Mouse (Mus musculus) thymus, postnatal 25 days (tissue): Measurements from ENCODE around the gene P3h4.
"Not testable (repeated sequence)": the region's sequence is repeated elsewhere in the genome, so short reads cannot be mapped to it uniquely, and the experiment has no call there.

Experiments
- DNase-seq: peaks from one replicate; pipeline ENCODE4 v3.0.0; 2022

The P3h4 gene

DNA sequence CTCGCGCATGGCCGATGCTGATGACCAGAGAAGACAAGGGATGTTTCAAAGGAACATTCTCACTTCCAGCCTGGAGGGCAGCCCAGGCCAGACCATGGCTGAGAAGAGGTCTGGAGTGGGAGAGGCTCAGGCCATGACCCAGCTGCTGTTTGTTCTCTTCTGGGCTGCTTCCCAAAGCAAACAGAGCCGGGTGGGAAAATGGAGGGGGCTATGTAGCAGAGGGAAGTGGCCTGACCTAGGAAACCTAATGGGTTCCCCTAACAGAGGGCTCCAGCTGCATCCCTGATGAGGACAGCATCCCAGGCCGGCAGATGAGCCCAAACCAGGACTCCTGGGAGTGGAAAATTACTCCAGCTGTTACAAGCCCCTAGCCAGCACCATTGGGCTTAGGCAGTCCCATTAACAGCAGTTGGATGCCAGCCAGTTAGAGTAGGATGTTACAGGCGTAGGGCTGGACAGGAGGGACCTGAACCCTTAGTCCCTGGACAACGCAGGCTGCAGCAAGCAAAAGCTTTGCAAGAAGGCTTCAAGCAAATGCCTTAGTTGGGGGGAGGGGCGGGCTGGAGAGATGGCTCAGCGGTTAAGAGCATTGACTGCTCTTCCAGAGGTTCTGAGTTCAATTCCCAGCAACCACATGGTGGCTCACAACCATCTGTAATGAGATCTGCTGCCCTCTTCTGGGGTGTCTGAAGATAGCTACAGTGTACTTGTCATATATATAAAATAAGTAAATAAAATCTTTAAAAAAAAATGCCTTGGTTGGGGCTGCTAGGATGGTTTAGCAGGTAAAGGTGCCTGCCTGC lies 23.4 kb downstream of the P3h4 start:
- DNase-seq, result no peak

DNA sequence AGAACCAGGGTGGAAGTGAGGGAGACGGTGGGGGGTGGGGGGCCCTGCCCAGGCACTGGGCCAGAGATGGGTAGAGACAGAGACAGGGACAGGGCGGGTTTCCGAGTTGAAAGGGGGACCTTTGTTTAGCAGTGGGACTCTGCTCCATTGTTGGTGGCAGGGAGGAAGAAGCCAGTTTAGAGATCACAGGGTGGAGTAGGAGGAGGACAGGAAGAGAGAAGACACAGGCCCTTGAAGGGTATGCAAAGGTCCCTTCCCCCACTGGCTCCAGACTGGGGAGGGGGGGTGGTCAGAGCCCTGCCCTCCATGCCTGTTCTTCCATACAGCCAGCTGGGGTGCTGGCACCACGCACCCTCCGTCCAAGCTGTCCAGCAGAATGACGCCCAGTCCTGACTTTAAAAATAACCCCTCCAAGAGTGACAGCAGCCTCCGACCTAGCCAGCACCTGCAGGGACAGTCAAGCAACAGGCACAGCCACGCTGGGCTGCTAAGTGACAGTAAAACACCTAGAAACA lies 24.6 kb downstream of the P3h4 start:
- DNase-seq, result no peak

DNA sequence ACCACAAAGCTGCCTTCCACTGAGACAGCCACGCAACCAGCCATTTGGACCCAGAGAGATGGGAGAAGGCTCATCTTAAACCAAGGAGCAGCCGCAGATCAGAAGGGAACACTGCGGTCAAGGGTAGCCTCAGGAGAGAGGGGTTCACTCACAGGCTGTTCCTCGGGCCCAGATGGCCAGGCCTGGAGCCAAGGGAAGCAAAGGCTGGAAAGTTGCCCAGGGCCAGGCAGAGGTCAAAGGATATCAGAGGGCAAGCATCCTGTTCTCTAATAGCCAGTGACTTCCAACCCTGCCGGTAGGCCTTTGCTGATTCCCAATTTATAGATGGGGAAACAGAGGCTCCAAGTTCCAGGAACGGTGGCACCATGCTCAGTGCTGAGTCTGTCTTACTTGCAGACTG lies 26.0 kb downstream of the P3h4 start:
- no peak for DNase-seq

DNA sequence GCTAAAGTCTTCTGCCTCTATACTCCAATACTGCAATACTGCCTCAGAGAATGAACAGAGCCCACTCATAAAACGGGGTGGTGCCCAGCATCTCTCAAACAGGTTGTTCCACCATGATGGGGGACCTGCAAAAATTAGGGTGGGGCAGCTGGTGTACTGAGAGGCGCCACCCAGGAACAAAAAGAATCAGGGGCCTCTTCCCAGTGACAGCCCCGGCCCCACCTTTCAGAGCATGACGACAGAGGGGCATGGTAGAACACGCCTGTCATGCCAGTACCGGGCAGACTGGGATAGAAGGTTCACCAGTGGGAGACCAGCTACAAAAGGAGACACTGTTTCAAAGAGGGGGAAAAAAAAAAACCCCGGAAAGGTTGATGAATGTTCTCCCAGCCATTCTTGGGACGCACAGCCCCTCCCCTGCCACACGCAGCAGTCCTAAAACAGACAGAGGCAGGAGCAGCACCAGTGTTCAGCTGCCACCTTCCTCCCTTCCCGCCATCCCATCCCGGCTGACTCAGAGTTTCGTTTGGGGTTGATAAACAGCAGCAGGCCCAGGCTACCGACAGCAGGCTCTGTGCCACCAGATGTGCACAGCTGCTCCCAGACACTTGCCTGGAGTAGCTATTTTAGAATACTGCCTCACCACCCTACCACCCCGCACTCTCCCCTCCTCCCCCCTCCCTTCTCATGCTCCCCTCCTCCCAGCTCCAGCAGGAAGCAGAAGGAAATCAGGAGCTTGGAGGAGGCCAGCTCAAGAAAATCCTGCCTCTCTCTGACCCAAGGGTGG lies 26.9 kb downstream of the P3h4 start:
- no peak for DNase-seq

DNA sequence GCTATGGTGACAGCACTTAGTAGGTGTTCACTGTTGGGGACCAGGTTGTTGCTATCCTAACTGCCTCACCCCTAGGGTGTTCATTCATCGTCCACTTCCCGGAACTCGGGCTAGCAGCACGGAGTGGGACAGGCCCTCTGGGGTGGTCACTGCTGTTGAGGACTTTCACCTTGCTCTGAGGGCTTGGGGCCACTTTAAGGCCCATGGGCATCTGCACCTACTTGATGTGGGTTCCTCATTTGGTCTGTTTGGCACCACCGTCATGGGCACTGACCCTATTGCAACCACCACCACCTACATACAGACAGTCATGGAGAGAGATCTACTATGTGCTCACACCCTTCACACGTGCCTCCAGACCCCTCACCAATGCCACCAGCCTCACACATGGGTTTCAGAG lies 27.5 kb downstream of the P3h4 start:
- DNase-seq, result no peak

DNA sequence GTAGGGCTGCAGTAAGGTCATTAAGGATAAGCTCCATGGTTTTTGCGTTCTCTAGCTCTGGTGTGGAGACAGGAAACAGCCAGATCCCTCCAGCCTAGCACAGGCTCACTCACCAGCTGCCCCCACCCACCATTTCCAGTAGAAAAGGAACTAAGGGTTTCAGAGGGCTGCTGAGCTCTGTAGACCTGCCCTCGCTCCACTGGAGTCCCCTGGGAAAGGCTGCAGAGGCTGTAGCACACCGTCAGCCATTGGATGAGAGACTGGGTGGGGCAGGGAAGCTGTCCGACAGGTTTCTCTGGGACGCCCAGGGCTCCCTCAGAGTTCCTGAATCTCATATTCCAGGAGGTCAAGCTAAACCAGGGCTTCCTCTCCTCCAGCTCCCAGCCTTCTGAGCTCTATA lies 28.1 kb downstream of the P3h4 start:
- no peak for DNase-seq

DNA sequence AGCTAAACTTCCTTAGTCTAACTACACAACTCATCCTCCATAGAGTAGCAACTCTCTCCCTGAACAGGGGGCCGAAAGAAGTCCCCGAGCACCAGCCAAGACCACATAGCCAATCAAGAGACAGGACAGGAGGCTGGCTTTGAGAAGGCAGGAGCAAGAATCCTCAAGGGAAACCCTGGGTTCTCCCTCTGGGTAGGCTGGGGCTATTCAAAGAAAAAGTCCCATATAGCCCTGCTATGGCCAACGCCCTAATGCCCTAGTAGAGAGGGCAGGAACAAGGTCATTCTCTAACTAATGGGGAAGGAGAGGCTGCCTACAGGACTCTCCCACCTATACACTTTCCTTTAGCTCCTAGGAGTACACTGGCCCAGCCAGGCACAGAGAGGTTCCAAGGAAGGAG lies 29.6 kb downstream of the P3h4 start:
- no peak for DNase-seq

DNA sequence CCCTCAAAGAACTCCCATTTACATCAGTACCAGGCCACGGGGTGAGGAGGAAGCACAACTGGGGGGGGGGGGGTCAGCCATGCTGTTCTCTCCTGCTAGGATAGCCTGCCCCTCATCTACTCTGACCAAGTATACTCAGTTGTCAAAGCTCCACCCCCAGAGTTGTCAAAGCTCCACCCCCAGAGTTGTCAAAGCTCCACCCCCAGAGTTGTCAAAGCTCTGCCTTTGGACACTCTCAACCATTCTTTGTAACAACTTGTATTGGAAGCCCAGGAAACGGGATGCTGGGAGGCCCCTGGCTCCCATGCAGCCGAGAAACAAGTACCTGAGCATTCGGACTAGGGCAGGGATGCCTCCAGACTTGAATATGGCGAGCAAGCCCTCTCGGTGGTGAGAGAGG lies 32.0 kb downstream of the P3h4 start:
- no peak for DNase-seq

DNA sequence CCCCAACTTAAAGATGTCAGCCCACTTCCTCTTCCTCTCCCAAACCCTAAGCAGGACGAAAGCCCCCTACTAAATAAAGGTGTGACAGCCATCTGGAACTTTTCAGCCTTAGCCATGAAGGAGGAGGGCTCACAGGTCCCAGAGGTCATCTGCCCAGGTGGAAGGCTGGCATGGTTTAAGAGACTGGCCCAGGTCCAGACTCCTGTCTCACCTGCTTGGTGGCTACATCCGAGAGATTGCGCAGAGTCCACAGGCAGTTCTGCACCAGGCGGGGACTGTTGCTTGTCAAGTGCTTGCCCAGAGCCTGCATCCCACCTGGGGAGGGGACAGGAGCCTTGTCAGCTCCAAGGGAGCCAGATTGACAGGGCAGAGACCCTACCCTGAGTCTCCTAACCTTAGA lies 35.3 kb downstream of the P3h4 start:
- no peak for DNase-seq

DNA sequence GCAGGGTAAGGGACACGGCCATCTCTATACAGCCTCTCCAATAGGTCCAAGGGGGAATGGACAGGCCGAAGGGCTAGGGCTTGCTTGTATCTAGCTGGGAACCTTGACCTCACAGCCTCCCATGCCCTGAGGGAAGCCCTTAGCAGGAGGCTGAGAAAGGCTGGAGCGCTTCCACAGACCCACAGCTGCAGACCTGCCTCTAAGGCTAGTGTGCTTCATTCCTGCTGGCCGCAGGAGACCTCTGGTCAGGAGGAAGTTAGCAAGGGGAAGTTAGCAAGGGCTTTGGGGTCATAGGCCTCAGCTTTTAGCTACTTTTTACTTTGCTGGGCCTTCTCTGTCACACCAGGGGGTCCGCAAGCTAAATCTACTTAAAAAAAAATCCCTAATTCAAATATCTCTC lies 36.2 kb downstream of the P3h4 start:
- DNase-seq, result no peak

DNA sequence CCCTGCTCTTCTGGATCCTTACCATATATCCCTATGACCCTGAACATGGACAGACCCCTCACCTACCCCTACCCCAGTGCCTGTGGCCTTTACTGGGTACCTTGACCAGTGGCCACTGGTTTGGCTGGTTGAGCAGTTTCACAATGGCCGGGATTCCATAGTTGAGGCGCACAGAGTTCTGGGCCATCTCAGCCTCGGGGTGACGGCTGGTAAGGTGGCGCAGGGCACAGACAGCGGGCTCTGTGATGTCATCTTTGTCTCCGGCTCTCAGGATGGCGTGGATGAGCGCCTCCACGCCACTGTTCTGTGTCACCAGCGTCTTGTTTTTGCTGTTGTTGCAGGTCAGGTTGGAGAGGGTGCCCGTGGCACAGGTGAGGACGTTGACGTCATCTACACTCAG lies 36.6 kb downstream of the P3h4 start:
- DNase-seq, result no peak

DNA sequence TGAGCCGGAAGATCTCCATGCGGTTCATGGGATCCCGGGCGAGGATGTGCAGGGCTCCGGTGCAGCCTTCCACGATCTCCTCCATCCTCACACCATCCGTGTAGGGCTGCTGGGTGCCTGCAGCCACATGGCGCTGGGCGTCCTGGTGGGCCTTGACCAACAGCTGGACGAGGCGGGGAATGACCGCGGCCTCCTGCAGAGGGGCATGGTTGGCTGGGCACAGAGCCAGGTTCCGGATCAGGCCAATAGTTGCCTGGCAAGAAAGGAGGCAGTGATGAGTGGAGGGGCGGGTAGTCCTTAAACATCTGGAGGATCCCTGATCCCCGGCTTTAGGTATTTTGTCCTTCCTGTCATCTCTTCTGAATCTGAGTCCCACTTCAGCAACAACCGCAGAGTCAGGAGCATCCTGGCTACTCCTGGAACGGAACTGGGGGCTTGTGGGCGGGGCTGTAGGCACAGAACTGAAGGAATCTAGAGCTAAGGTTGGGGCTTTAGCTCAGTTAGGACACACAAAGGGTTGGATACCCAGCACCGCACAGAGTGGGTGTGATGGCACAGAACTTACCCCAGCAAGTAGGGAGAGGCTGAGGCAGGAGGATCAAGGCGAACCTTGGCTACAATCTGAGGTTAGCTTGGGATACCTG lies 37.8 kb downstream of the P3h4 start:
- DNase-seq, result no peak

DNA sequence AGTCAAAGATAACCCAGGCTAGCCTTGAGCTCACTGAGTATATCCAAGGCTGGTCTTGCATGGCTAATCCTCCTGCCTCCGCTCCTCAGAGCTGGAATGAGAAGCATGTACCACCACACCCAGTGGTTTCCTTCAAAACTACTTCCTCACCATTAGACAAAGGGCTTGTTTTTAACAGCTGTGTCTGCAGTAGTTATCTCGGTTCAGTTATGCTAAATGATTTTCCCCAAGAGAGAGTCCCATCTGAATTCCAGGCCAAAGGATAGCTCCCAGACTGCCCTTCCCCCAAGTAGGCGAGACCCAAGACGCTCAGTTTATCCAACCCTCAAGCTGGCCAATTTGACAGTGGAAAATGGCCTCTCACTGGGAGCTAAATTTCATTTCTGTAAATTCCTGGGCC lies 38.6 kb downstream of the P3h4 start:
- no peak for DNase-seq

DNA sequence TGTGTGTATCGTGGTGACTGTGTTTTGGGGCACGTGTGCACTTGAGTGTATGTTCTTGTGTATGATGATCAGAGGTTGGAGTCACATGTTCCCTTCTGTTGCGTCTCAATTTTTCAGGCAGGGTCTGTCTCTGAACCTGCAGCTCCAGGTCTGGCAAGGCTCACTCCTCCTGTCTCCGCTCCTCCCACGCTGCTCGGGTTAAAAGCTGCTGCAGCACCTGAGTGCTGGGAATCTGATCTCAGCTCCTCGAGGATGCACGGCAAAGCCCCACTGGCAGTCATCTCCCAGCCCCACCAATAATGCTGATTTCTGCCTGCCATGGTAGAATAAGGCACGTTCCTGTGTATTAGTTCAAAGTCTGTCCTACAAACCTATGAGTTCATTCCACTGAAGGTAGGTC lies 39.5 kb downstream of the P3h4 start:
- no peak for DNase-seq

DNA sequence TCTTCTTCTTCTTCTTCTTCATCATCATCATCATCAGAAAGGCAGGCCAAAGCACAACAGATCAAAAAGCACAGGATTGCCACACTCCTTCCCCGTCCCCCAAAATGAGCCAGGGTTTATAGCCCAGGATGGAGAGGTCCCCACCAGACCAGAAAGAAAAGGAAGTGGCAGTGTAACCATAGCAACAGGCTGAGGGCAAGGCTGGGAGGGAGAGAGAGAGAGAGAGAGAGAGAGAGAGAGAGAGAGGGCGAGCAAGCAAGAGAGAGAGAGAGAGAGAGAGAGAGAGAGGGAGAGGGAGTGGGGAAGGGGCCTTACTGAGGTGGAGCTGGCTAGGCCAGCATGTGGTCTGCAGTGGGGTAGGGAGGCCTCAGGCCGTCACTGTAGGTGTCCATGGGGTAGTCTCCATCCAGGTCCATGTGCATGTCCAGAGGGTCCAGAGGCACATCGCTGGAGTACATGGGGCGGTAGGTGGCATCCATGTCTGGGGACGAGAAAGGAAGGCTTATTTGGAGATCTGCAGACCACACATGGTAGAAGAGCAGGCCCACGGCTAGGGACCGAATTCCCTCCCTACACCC lies 42.6 kb downstream of the P3h4 start:
- DNase-seq, result no peak

DNA sequence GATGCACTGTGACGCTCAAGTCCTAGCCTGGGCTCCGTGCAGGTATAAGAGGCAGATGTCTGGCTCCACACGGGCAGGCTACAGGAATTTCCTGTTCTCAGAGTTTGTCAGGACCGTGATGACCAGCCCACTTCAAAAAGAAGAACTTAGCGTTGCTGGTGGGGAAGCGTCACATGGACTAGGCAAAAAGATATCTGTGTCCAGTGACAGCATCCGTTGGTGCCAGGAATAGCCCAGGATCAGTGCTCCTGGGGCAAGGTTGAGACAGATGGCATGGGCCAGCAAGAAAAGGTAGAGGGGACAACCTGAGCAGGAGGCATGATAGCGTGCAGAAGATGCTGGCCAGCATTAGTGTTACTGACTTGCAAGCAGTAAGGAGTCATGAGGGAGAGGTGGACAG lies 44.8 kb downstream of the P3h4 start:
- no peak for DNase-seq

DNA sequence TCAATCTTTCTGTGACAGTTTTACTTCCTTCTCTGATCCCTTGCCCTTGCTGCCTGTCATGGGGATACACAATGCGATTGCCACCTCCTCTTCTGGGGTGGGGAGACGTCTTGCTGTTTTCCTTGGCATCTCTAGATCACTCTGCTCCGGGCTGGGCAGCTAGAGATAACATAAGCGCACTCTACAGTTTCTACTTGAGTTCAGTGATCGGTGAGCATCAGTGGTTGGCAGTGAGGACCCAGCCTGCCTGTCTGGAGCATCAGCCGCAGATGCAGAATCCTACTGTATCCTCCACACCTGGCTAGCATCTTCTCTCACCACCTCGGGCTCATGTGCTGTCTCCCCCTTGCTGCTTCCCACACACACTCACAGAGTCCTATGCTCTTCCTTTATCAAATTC lies 45.5 kb downstream of the P3h4 start:
- DNase-seq, result no peak

DNA sequence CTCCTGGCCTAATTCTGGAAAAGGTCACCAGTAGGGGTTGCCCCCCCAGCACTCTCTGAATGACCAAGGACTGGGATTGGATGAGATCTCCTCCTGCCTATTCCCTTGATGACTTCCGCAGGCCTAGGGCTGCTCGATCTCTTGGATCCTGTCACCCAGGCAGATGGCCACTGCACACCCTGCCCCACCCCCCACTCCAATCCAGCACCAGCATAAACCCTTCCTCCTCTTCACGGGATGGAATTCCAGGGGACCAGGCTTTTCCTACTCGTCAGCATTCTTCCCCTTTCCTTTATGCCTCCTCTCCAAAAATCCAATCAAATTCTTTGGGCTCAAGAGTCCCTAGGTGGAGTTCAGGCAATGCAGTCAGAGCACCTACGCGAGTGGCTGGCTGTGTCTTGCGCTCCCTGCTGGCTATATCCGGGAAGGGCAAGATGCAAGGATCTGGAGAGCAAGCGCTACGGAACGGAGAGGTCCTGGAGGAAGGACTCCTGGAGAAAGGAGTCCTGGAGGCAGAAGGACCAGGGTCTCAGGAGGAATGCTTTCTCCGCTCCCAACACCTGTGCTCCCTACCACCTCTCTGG lies 51.6 kb downstream of the P3h4 start:
- peak; percentile 77 for DNase-seq

DNA sequence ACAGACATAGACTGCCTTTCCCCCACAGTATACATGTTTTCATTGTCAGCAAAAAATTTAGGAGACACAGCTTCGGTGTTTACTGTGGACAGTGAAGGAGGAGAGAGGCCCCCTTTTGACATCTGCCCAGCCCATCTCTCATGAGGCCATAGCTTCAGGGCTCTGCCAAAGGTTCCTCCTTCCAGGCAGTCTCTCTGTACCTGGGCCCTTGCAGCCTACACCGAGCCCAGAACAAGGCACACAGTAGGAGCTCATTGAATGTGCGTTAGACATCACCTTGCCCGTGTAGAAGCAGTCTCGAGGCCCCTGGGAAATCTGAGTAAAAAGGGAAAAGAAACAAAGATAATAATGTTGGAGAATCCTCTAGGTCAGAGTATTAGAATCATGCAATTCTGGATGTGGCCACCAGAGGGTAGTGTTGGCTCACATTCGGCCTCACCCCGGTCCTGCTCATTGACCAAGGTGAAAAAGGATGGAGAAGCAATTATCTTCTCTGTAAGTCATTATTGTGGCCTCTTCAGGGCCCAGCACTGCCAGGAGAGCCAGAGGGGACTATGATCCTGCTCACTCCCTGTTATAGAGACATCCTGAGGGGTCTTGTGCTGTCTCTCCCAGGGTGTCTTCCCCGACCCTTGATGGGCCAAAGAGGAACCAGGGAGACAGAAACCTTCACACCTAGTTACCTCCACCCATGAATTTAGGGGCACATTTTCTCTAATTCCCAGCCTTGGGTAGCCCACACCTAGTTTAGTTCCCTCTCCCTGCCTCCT lies 52.2 kb downstream of the P3h4 start:
- peak; percentile 79 for DNase-seq

DNA sequence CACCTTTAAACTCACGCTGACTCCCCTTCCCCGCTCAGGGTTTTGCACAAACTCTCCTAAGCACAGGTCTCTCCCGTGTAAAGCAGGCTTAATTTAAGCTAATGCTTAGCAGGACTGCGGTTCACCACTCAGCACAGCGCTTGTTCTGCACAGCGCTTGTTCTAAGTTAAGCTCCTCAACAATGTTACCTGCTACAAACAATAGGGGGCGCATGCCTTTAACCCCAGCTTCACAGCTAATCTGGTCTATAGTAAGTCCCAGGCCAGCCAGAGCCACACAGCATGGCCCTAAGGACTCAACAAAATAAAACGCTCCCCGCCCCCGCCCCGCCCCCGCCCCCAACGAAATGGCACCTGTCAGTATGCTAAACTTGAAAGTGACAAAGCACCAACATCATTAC lies 53.6 kb downstream of the P3h4 start:
- not testable (repeated sequence) for DNase-seq

DNA sequence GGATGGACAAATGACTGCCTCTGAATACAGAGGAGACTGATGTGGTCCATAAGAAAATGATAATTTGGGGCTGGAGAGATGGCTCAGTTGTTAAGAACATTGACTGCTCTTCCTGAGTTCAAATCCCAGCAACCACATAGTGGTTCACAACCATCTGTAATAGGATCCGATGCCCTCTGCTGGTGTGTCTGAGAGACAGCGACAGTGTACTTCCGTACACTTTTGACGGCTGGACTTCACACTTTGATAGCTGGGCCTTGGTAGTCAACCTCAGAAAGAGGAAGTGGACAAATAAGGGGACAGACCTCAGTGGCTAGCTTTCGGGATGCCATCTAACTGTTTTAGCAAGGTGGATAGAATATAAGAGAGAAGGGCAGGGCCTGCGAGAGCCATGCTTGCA lies 54.5 kb downstream of the P3h4 start:
- no peak for DNase-seq
